Mouse (Mus musculus) lung, embryonic 16.5 days (tissue): ENCODE measurements around the gene Itpr1. TPM values are rescaled to one million over a fixed set of nuclear protein-coding genes. Genes with fewer than 3 reads are reported as not detected.

Experiments
- ATAC-seq: fragments of 200-750 bp; cut with Nextera tagmentation; 2 replicates; pipeline ENCODE4 v1.8.0; 2017; ENCODE audit warnings: low read depth, mild to moderate bottlenecking, moderate library complexity
- H3K27ac ChIP-seq: fragments of 300-500 bp; sonication (generic); 2 replicates; pipeline ENCODE4 v1.5.1; 2014; ENCODE audit warnings: mild to moderate bottlenecking, control low read depth, low read length
- H3K27me3 ChIP-seq: fragments of 300-500 bp; sonication (generic); 2 replicates; pipeline ENCODE4 v1.6.1; 2014; ENCODE audit warnings: low read depth, low read length, mixed read lengths; ENCODE audit not compliant: control insufficient read depth, insufficient read depth
- H3K36me3 ChIP-seq: fragments of 300-500 bp; sonication (generic); 2 replicates; pipeline ENCODE4 v1.6.1; 2014; ENCODE audit warnings: low read length; ENCODE audit not compliant: control insufficient read depth, insufficient read depth
- H3K4me1 ChIP-seq: fragments of 300-500 bp; sonication (generic); replicated peaks from 2 replicates; pipeline ENCODE4 v1.6.1; 2014; ENCODE audit warnings: low read length, mixed read lengths; ENCODE audit not compliant: control insufficient read depth, insufficient read depth
- H3K4me2 ChIP-seq: fragments of 300-500 bp; sonication (generic); 2 replicates; pipeline ENCODE4 v1.6.1; 2014; ENCODE audit warnings: low read depth, low read length, control low read depth
- H3K4me3 ChIP-seq: fragments of 300-500 bp; sonication (generic); 2 replicates; pipeline ENCODE4 v1.5.1; 2014; ENCODE audit warnings: mild to moderate bottlenecking, low read length, control low read depth
- H3K9ac ChIP-seq: fragments of 300-500 bp; sonication (generic); 2 replicates; pipeline ENCODE4 v1.6.1; 2014; ENCODE audit warnings: low read length, control low read depth
- H3K9me3 ChIP-seq: fragments of 300-500 bp; sonication (generic); 2 replicates; pipeline ENCODE4 v1.6.1; 2016; ENCODE audit warnings: low read length; ENCODE audit not compliant: control insufficient read depth
- WGBS: fragments of 180-500 bp; shearing (Covaris S2); extraction: QIAGEN DNeasy Blood & Tissue Kit; methylation state at CpG from one replicate; pipeline ENCODE4 v1.1.7; 2014; 5-methylcytosine and 5-hydroxymethylcytosine counted together
- polyA plus RNA-seq: library from polyadenylated mRNA; unstranded; fragments of >200 nt; fragmentation: Nextera tagmentation; extraction: Ambion mirVana; gene quantifications from 2 replicates; pipeline ENCODE4 v1.2.1, GENCODE M21; 2015

Gene Itpr1
- polyA plus RNA-seq, 1 experiment from 2014 or later, result 13.0 TPM

GRCm38 (mm10) chr6:108222875-108223274 lies 10.0 kb downstream of the Itpr1 start:
- ATAC-seq, result no peak
- H3K36me3 ChIP-seq, result no peaks in the 10 kb centered on the region
- H3K27ac ChIP-seq, result no peak overlapping the region

GRCm38 (mm10) chr6:108224361-108224760 lies 11.5 kb downstream of the Itpr1 start:
- Histone ChIP-seq H3K27ac (no peak overlapping the region), H3K9ac (no peak overlapping the region), H3K4me3 (no peak overlapping the region), H3K9me3 (no peaks in the 10 kb centered on the region), H3K4me1 (no peaks in the 10 kb centered on the region; the same call in 1 of the 2 replicates), H3K36me3 (no peaks in the 10 kb centered on the region), H3K27me3 (no peaks in the 10 kb centered on the region), H3K4me2 (no peak overlapping the region)
- ATAC-seq, result no peak
- WGBS, result 95% methylated on average over 4 of the region's 4 CpGs

More at GRCm38 (mm10) chr6:108222875-108223274, 10.0 kb downstream of the Itpr1 start:
- Histone ChIP-seq H3K4me3 (no peak overlapping the region), H3K4me1 (no peaks in the 10 kb centered on the region; the same call in 1 of the 2 replicates), H3K9me3 (no peaks in the 10 kb centered on the region), H3K4me2 (no peak overlapping the region), H3K9ac (no peak overlapping the region), H3K27me3 (no peaks in the 10 kb centered on the region)
- 84% methylated on average over 5 of the region's 5 CpGs for WGBS

- Histone ChIP-seq H3K27me3 (no peaks in the 10 kb centered on the region), H3K9me3 (no peaks in the 10 kb centered on the region), H3K4me1 (no peaks in the 10 kb centered on the region; the same call in 1 of the 2 replicates), H3K4me2 (no peak overlapping the region), H3K36me3 (no peaks in the 10 kb centered on the region), H3K4me3 (no peak overlapping the region), H3K9ac (no peak overlapping the region), H3K27ac (no peak overlapping the region)
- ATAC-seq, result no peak
- 75% methylated on average over 2 of the region's 2 CpGs for WGBS
Observed at GRCm38 (mm10) chr6:108225027-108225426, 12.1 kb downstream of the Itpr1 start.

- no peaks in the 10 kb centered on the region; the same call in 1 of the 2 replicates for H3K4me1 ChIP-seq
- no peak overlapping the region for H3K27ac ChIP-seq
- no peak overlapping the region for H3K4me3 ChIP-seq
- WGBS, result 59% methylated on average over 7 of the region's 7 CpGs
- no peak overlapping the region for H3K9ac ChIP-seq
- ATAC-seq, result no peak
- no peak overlapping the region for H3K4me2 ChIP-seq
- H3K36me3 ChIP-seq, result no peaks in the 10 kb centered on the region
- no peaks in the 10 kb centered on the region for H3K9me3 ChIP-seq
- no peaks in the 10 kb centered on the region for H3K27me3 ChIP-seq
Observed at GRCm38 (mm10) chr6:108226230-108226629, 13.3 kb downstream of the Itpr1 start.

GRCm38 (mm10) chr6:108227461-108227860 lies 14.6 kb downstream of the Itpr1 start:
- H3K4me2 ChIP-seq, result no peak overlapping the region
- H3K9ac ChIP-seq, result no peak overlapping the region
- H3K9me3 ChIP-seq, result no peaks in the 10 kb centered on the region
- H3K36me3 ChIP-seq, result no peaks in the 10 kb centered on the region
- no peak overlapping the region for H3K27ac ChIP-seq
- peaks cover 7% of the 10 kb centered on the region; the same call in 1 of the 2 replicates for H3K4me1 ChIP-seq
- H3K27me3 ChIP-seq, result no peaks in the 10 kb centered on the region
- no peak for ATAC-seq
- 88% methylated on average over 6 of the region's 6 CpGs for WGBS
- no peak overlapping the region for H3K4me3 ChIP-seq

GRCm38 (mm10) chr6:108228048-108228447 lies 15.2 kb downstream of the Itpr1 start:
- WGBS, result 66% methylated on average over 6 of the region's 6 CpGs
- no peaks in the 10 kb centered on the region for H3K9me3 ChIP-seq
- H3K4me1 ChIP-seq, result peaks cover 13% of the 10 kb centered on the region
- H3K4me2 ChIP-seq, result no peak overlapping the region
- H3K27me3 ChIP-seq, result no peaks in the 10 kb centered on the region
- no peak overlapping the region for H3K9ac ChIP-seq
- no peaks in the 10 kb centered on the region for H3K36me3 ChIP-seq
- H3K4me3 ChIP-seq, result no peak overlapping the region
- no peak for ATAC-seq
- no peak overlapping the region for H3K27ac ChIP-seq

GRCm38 (mm10) chr6:108228601-108229000 lies 15.7 kb downstream of the Itpr1 start:
- no peak overlapping the region for H3K27ac ChIP-seq
- no peak overlapping the region for H3K4me3 ChIP-seq
- no peak for ATAC-seq
- no peaks in the 10 kb centered on the region for H3K9me3 ChIP-seq
- H3K4me1 ChIP-seq, result peaks cover 17% of the 10 kb centered on the region
- H3K4me2 ChIP-seq, result no peak overlapping the region
- H3K36me3 ChIP-seq, result no peaks in the 10 kb centered on the region
- no peak overlapping the region for H3K9ac ChIP-seq
- no peaks in the 10 kb centered on the region for H3K27me3 ChIP-seq
- WGBS, result 18% methylated on average over 2 of the region's 2 CpGs

GRCm38 (mm10) chr6:108230608-108231007 lies 17.7 kb downstream of the Itpr1 start:
- no peaks in the 10 kb centered on the region for H3K36me3 ChIP-seq
- peaks cover 29% of the 10 kb centered on the region for H3K4me1 ChIP-seq
- no peak overlapping the region for H3K9ac ChIP-seq
- H3K4me2 ChIP-seq, result no peak overlapping the region
- no peak overlapping the region for H3K27ac ChIP-seq
- no peaks in the 10 kb centered on the region for H3K9me3 ChIP-seq
- H3K4me3 ChIP-seq, result no peak overlapping the region
- H3K27me3 ChIP-seq, result no peaks in the 10 kb centered on the region
- no peak for ATAC-seq
- 93% methylated on average over 3 of the region's 3 CpGs for WGBS

GRCm38 (mm10) chr6:108231892-108232710 lies 19.2 kb downstream of the Itpr1 start:
- peaks cover 43% of the 10 kb centered on the region for H3K4me1 ChIP-seq
- ATAC-seq, result no peak
- H3K9ac ChIP-seq, result no peak overlapping the region
- no peak overlapping the region for H3K4me2 ChIP-seq
- H3K36me3 ChIP-seq, result no peaks in the 10 kb centered on the region
- no peak overlapping the region for H3K27ac ChIP-seq
- H3K27me3 ChIP-seq, result no peaks in the 10 kb centered on the region
- no peak overlapping the region for H3K4me3 ChIP-seq
- 69% methylated on average over 11 of the region's 11 CpGs for WGBS
- no peaks in the 10 kb centered on the region for H3K9me3 ChIP-seq
